Mouse (Mus musculus) olfactory bulb, adult 2 months (tissue): ENCODE results near the gene Epha3.

Experiments used
- CTCF ChIP-seq: fragments of 200-500 bp; IDR thresholded peaks from 2 replicates; pipeline ENCODE4 v1.5.1; 2012; ENCODE audit warnings: low read depth, mild to moderate bottlenecking, low read length, moderate library complexity; ENCODE audit not compliant: insufficient read depth
- POLR2A ChIP-seq: fragments of 200-500 bp; IDR thresholded peaks from 2 replicates; pipeline ENCODE4 v1.6.1; 2012; ENCODE audit warnings: mild to moderate bottlenecking, low read depth, low read length, moderate library complexity; ENCODE audit not compliant: insufficient read depth

DNA sequence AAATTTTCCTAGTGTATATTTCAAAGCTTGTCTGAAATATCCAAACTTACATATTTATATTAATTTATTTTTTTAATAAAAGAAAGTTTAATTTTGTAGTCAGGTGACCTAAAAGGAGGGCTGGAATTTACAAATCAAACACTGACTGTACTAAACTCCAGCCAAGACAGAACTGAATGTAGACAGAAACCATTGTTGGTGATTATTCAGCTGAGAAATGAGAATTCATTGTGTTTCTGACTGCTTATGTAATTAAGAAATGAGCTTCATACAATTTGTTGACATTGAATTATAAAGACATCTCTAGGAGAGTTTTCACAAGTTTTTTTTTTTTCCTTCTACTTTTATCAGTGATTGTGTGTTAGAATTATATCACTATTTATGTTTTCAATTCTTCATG, 55.0 kb downstream of the Epha3 start:
- TF ChIP-seq POLR2A = no peak
- TF ChIP-seq CTCF = no peak
